Mouse (Mus musculus): Measurements from ENCODE around the gene Rpap3. TPM values are rescaled to one million over a fixed set of nuclear protein-coding genes. Genes with fewer than 3 reads are reported as not detected.

Gene Rpap3
- total and polyA plus RNA-seq, 3 experiments = 4.4 to 14.2 (median 12.7) TPM

GRCm38 (mm10) chr15:97730365-97730764 lies 24.7 kb upstream of the Rpap3 start:
- Histone ChIP-seq H3K27ac (no peak overlapping the region; the same call in 1 of the 2 replicates), H3K79me2 (replicated peaks; ENCODE audit: control insufficient read depth, insufficient read depth, low read length) (no peaks in the 10 kb centered on the region), H3K4me3 (no peak overlapping the region), H3K36me3 (ENCODE audit: control insufficient read depth, insufficient read depth, low read length) (no peaks in the 10 kb centered on the region), H3K27me3 (ENCODE audit: control insufficient read depth, insufficient read depth, low read length) (no peaks in the 10 kb centered on the region), H3K4me1 (ENCODE audit: control insufficient read depth, insufficient read depth, low read length) (peaks cover 18% of the 10 kb centered on the region), H3K9ac (ENCODE audit: low read depth, low read length) (no peak overlapping the region)
- peak in 1 of 2 experiments; percentile 31 for DNase-seq
- TF ChIP-seq POLR2A (IDR thresholded peaks at IDR 0.05; ENCODE audit: insufficient read depth, low read depth, low read length) (no peak), CTCF (IDR thresholded peaks at IDR 0.05) (no peak), EP300 (IDR thresholded peaks at IDR 0.05; ENCODE audit: insufficient read depth, low read depth, low read length) (no peak)
- intact Hi-C loops (cut with DNase I) = no loop called here
- 39% methylated on average over 6 of the region's 6 CpGs for WGBS

DNA sequence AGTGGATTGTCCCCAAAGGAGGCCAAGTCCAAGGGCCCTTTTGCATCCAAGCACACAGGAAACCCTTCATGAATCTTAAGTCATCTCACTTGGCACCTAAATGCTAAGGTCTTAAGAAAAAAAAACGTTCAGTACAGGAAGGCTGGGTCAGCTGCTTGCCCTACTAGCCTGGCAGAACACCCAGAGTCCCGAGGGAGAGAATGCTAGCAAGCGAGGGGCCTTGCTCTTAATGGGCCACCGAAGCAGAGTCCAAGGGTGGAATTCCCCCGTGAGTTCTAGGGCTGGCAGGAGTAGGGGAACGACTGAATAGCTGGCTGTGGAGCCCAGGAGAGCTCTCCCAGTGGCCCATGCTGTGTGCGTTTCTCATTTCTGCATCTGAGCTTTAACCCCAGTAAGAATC lies 23.2 kb upstream of the Rpap3 start:
- Histone ChIP-seq H3K4me3 (no peak overlapping the region), H3K27ac (peak overlapping the region; percentile 41; the same call in 1 of the 2 replicates)
- DNase-seq = peak; percentile 42 to 50

GRCm38 (mm10) chr15:97728394-97728793 lies 22.8 kb upstream of the Rpap3 start:
- intact Hi-C loops (cut with DNase I) = no loop called here
- H3K27me3 ChIP-seq (ENCODE audit: control insufficient read depth, insufficient read depth, low read length) = no peaks in the 10 kb centered on the region
- H3K36me3 ChIP-seq (ENCODE audit: control insufficient read depth, insufficient read depth, low read length) = no peaks in the 10 kb centered on the region
- DNase-seq = peak; percentile 44 to 47
- no peak for TF ChIP-seq CTCF (IDR thresholded peaks at IDR 0.05)
- TF ChIP-seq EP300 (IDR thresholded peaks at IDR 0.05; ENCODE audit: insufficient read depth, low read depth, low read length) = no peak
- TF ChIP-seq POLR2A (IDR thresholded peaks at IDR 0.05; ENCODE audit: insufficient read depth, low read depth, low read length) = no peak
- peaks cover 18% of the 10 kb centered on the region for H3K4me1 ChIP-seq (ENCODE audit: control insufficient read depth, insufficient read depth, low read length)
- peak overlapping the region; percentile 41; the same call in 1 of the 2 replicates for H3K27ac ChIP-seq
- H3K4me3 ChIP-seq = no peak overlapping the region
- H3K79me2 ChIP-seq (replicated peaks; ENCODE audit: control insufficient read depth, insufficient read depth, low read length) = no peaks in the 10 kb centered on the region
- no peak overlapping the region for H3K9ac ChIP-seq (ENCODE audit: low read depth, low read length)
- 41% methylated on average over 11 of the region's 11 CpGs for WGBS

More for the DNA sequence above, 23.2 kb upstream of the Rpap3 start:
- no peak overlapping the region for H3K9ac ChIP-seq (ENCODE audit: low read depth, low read length)
- H3K4me1 ChIP-seq (ENCODE audit: control insufficient read depth, insufficient read depth, low read length) = peaks cover 18% of the 10 kb centered on the region
- H3K27me3 ChIP-seq (ENCODE audit: control insufficient read depth, insufficient read depth, low read length) = no peaks in the 10 kb centered on the region
- intact Hi-C loops (cut with DNase I) = no loop called here
- TF ChIP-seq CTCF (IDR thresholded peaks at IDR 0.05) (no peak), POLR2A (IDR thresholded peaks at IDR 0.05; ENCODE audit: insufficient read depth, low read depth, low read length) (no peak), EP300 (IDR thresholded peaks at IDR 0.05; ENCODE audit: insufficient read depth, low read depth, low read length) (no peak)
- H3K79me2 ChIP-seq (replicated peaks; ENCODE audit: control insufficient read depth, insufficient read depth, low read length) = no peaks in the 10 kb centered on the region
- 25% methylated on average over 7 of the region's 7 CpGs for WGBS
- no peaks in the 10 kb centered on the region for H3K36me3 ChIP-seq (ENCODE audit: control insufficient read depth, insufficient read depth, low read length)

DNA sequence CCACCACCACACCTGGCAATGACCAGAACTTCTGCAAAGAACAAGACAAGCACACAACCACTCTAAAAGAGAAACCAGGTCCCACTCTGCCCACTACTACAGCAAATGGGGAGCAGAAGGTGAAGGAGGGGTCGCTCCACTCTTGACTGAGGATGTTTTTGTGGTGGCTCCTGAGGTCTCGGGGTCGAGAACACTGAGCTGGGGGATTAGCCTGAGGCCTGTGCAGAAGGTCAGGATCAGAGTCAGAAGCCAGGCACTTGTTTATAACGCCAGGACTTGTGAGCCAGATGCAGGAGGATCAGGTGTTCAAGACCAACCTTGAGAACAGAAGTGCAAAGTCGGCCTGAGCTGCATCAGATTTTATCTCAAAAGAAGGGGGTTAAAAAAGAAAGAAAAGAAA lies 21.9 kb upstream of the Rpap3 start:
- H3K79me2 ChIP-seq (replicated peaks; ENCODE audit: control insufficient read depth, insufficient read depth, low read length) = no peaks in the 10 kb centered on the region
- WGBS = 82% methylated on average over 5 of the region's 5 CpGs
- DNase-seq = no peak
- H3K4me1 ChIP-seq (ENCODE audit: control insufficient read depth, insufficient read depth, low read length) = peaks cover 18% of the 10 kb centered on the region
- H3K9ac ChIP-seq (ENCODE audit: low read depth, low read length) = no peak overlapping the region
- TF ChIP-seq CTCF (IDR thresholded peaks at IDR 0.05) = no peak
- no peak for TF ChIP-seq POLR2A (IDR thresholded peaks at IDR 0.05; ENCODE audit: insufficient read depth, low read depth, low read length)
- no peak for TF ChIP-seq EP300 (IDR thresholded peaks at IDR 0.05; ENCODE audit: insufficient read depth, low read depth, low read length)
- H3K27ac ChIP-seq = peak overlapping the region; percentile 36; the same call in 1 of the 2 replicates
- no peaks in the 10 kb centered on the region for H3K36me3 ChIP-seq (ENCODE audit: control insufficient read depth, insufficient read depth, low read length)
- intact Hi-C loops (cut with DNase I) = no loop called here
- H3K27me3 ChIP-seq (ENCODE audit: control insufficient read depth, insufficient read depth, low read length) = no peaks in the 10 kb centered on the region
- H3K4me3 ChIP-seq = no peak overlapping the region

DNA sequence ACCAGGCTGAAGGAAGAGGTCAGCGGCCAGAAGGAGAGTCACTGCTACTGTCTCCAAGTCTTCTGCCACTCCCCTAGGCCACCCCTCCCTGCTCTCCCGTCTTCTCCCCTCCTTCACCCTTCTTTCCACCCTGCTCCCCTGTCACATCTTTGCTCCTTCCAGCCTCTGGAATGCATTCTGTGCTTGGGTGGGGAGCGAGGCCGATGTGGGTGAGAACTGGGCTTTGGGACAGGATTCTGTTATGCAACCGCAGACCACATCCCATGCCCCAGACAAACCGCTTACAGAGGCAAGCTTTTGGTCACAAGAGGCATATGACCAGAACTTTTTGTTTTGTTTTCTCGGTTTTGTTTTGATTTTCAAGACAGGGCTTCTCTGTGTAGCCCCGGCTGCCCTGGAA lies 21.4 kb upstream of the Rpap3 start:
- Histone ChIP-seq H3K4me3 (no peak overlapping the region), H3K27ac (peak overlapping the region; percentile 43), H3K79me2 (replicated peaks; ENCODE audit: control insufficient read depth, insufficient read depth, low read length) (no peaks in the 10 kb centered on the region), H3K9ac (ENCODE audit: low read depth, low read length) (no peak overlapping the region), H3K4me1 (ENCODE audit: control insufficient read depth, insufficient read depth, low read length) (peaks cover 18% of the 10 kb centered on the region), H3K36me3 (ENCODE audit: control insufficient read depth, insufficient read depth, low read length) (no peaks in the 10 kb centered on the region), H3K27me3 (ENCODE audit: control insufficient read depth, insufficient read depth, low read length) (no peaks in the 10 kb centered on the region)
- intact Hi-C loops (cut with DNase I) = no loop called here
- DNase-seq = peak; percentile 55 to 67
- TF ChIP-seq CTCF (IDR thresholded peaks at IDR 0.05) = no peak
- no peak for TF ChIP-seq EP300 (IDR thresholded peaks at IDR 0.05; ENCODE audit: insufficient read depth, low read depth, low read length)
- no peak for TF ChIP-seq POLR2A (IDR thresholded peaks at IDR 0.05; ENCODE audit: insufficient read depth, low read depth, low read length)
- WGBS = 70% methylated on average over 8 of the region's 8 CpGs

DNA sequence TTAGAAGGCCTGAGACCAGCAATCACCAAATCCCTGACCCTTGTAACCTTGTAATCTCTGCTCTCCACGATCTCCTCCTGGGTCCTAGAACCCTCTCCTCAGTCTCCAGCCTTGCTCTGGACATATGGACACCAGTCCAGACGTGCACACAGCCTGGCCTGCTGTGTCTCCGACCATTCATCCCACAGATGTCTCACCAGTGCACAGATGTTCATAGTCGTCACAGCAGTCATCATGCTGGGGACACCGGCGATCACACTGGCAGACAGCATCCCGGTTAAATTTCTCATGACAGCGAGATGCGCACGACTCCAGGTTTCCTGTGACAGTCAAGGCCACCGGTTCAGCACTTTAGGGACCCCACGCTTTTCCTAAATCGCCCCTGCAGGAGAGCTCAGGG lies 20.7 kb upstream of the Rpap3 start:
- DNase-seq = peak in 1 of 2 experiments; percentile 22
- intact Hi-C loops (cut with DNase I) = no loop called here
- Histone ChIP-seq H3K9ac (ENCODE audit: low read depth, low read length) (no peak overlapping the region), H3K4me3 (no peak overlapping the region), H3K4me1 (ENCODE audit: control insufficient read depth, insufficient read depth, low read length) (peaks cover 22% of the 10 kb centered on the region), H3K36me3 (ENCODE audit: control insufficient read depth, insufficient read depth, low read length) (no peaks in the 10 kb centered on the region), H3K79me2 (replicated peaks; ENCODE audit: control insufficient read depth, insufficient read depth, low read length) (no peaks in the 10 kb centered on the region), H3K27ac (no peak overlapping the region; the same call in 1 of the 2 replicates), H3K27me3 (ENCODE audit: control insufficient read depth, insufficient read depth, low read length) (no peaks in the 10 kb centered on the region)
- TF ChIP-seq EP300 (IDR thresholded peaks at IDR 0.05; ENCODE audit: insufficient read depth, low read depth, low read length) (no peak), CTCF (IDR thresholded peaks at IDR 0.05) (no peak), POLR2A (IDR thresholded peaks at IDR 0.05; ENCODE audit: insufficient read depth, low read depth, low read length) (no peak)
- WGBS = 82% methylated on average over 13 of the region's 13 CpGs

All from heart, adult 2 months (tissue).